Mouse (Mus musculus) G1E (cell line): Measurements from ENCODE around the gene Pcnx. TPM values are rescaled to one million over a fixed set of nuclear protein-coding genes. Genes with fewer than 3 reads are reported as not detected.

Experiments used
- ATAC-seq: 2 replicates; pipeline ENCODE4 v1.8.0; 2016; ENCODE audit warnings: mild to moderate bottlenecking; ENCODE audit not compliant: insufficient number of reproducible peaks, poor library complexity, low FRiP score, severe bottlenecking; ENCODE audit errors: extremely low read depth
- DNase-seq: peaks from one replicate; pipeline ENCODE4 v3.0.0; 2012; ENCODE audit warnings: low spot score
- H3K27me3 ChIP-seq: 2 replicates; pipeline ENCODE4 v1.6.1; 2012; ENCODE audit warnings: mild to moderate bottlenecking, low read length, inconsistent platforms; ENCODE audit not compliant: insufficient read depth
- H3K36me3 ChIP-seq: replicated peaks from 2 replicates; pipeline ENCODE3; 2012; ENCODE audit warnings: mild to moderate bottlenecking, inconsistent platforms
- H3K4me1 ChIP-seq: 2 replicates; pipeline ENCODE4 v1.6.1; 2012; ENCODE audit warnings: low read depth, low read length, inconsistent platforms, mixed read lengths; ENCODE audit not compliant: insufficient read depth
- H3K4me3 ChIP-seq: 2 replicates; pipeline ENCODE4 v1.5.1; 2012; ENCODE audit warnings: low read depth, mild to moderate bottlenecking, inconsistent platforms, low read length, moderate library complexity, mixed read lengths
- H3K9me3 ChIP-seq: replicated peaks from 2 replicates; pipeline ENCODE4 v1.6.1; 2012; ENCODE audit warnings: inconsistent platforms
- CTCF ChIP-seq: IDR thresholded peaks from 2 replicates; pipeline ENCODE4 v1.5.1; 2012; ENCODE audit warnings: low read depth, low read length, inconsistent platforms, mixed read lengths
- GATA1 ChIP-seq: IDR thresholded peaks from 2 replicates; pipeline ENCODE4 v1.6.1; 2012; ENCODE audit warnings: borderline replicate concordance, low read length, inconsistent platforms, mixed read lengths
- GATA2 ChIP-seq: IDR thresholded peaks from 2 replicates; pipeline ENCODE4 v1.6.1; 2012; ENCODE audit warnings: low read depth, low read length, inconsistent platforms, borderline replicate concordance
- POLR2AphosphoS5 ChIP-seq: IDR thresholded peaks from 2 replicates; pipeline ENCODE4 v1.6.1; 2012; ENCODE audit warnings: low read depth, low read length, inconsistent platforms; ENCODE audit not compliant: insufficient replicate concordance
- TAL1 ChIP-seq: conservative IDR thresholded peaks from 2 replicates; pipeline ENCODE4 v1.6.1; 2012; ENCODE audit warnings: low read depth, low read length, inconsistent platforms, mixed read lengths
- polyA plus RNA-seq: library from polyadenylated mRNA; stranded (reverse); fragments of >175 nt; gene quantifications from 2 replicates; pipeline ENCODE4 v1.2.3, GENCODE M21; 2012
- total RNA-seq, 2 experiments: library from RNA; stranded (forward) in 1 of 2; stranded (reverse) in 1 of 2; fragments of 200-1000 nt in 1 of 2; fragments of >200 nt in 1 of 2; fragmentation: Nextera tagmentation in 1 of 2; gene quantifications; 2 replicates each; pipeline ENCODE4 v1.2.3; 2014 to 2017

Pcnx gene
- total and polyA plus RNA-seq, 3 experiments = 0.27 TPM; not detected in 2

- TF ChIP-seq POLR2AphosphoS5 = no peak
- no peak for ATAC-seq
Measured at GRCm38 (mm10) chr12:81849629-81850028, 10.2 kb upstream of the Pcnx start.

GRCm38 (mm10) chr12:81852551-81852950, 7.3 kb upstream of the Pcnx start:
- ATAC-seq (no peak), DNase-seq (no peak)
- Histone ChIP-seq H3K27me3 (no peaks in the 10 kb centered on the region), H3K9me3 (no peaks in the 10 kb centered on the region), H3K4me1 (no peaks in the 10 kb centered on the region), H3K4me3 (no peak overlapping the region), H3K36me3 (no peaks in the 10 kb centered on the region)
- TF ChIP-seq CTCF (no peak), POLR2AphosphoS5 (no peak)

More at GRCm38 (mm10) chr12:81849629-81850028, 10.2 kb upstream of the Pcnx start:
- Histone ChIP-seq H3K36me3 (no peaks in the 10 kb centered on the region), H3K9me3 (no peaks in the 10 kb centered on the region), H3K4me3 (no peak overlapping the region), H3K4me1 (no peaks in the 10 kb centered on the region), H3K27me3 (no peaks in the 10 kb centered on the region)
- no peak for DNase-seq

- Histone ChIP-seq H3K9me3 (no peaks in the 10 kb centered on the region), H3K4me3 (no peak overlapping the region), H3K4me1 (no peaks in the 10 kb centered on the region), H3K27me3 (peaks cover 2% of the 10 kb centered on the region; the same call in 1 of the 2 replicates), H3K36me3 (no peaks in the 10 kb centered on the region)
- TF ChIP-seq TAL1 (no peak), GATA1 (no peak), GATA2 (no peak), POLR2AphosphoS5 (no peak), CTCF (no peak)
- ATAC-seq = no peak
- DNase-seq = no peak
Measured at GRCm38 (mm10) chr12:81852977-81853376, 6.8 kb upstream of the Pcnx start.

GRCm38 (mm10) chr12:81853543-81853942, 6.3 kb upstream of the Pcnx start:
- peaks cover 3% of the 10 kb centered on the region; the same call in 1 of the 2 replicates for H3K27me3 ChIP-seq
- H3K9me3 ChIP-seq = no peaks in the 10 kb centered on the region
- TF ChIP-seq POLR2AphosphoS5 = no peak
- no peak for TF ChIP-seq TAL1
- TF ChIP-seq GATA1 = no peak
- TF ChIP-seq CTCF = no peak
- no peak for TF ChIP-seq GATA2
- no peak for ATAC-seq
- no peaks in the 10 kb centered on the region for H3K4me1 ChIP-seq
- no peak for DNase-seq
- H3K4me3 ChIP-seq = no peak overlapping the region
- no peaks in the 10 kb centered on the region for H3K36me3 ChIP-seq

GRCm38 (mm10) chr12:81855031-81855430, 4.8 kb upstream of the Pcnx start:
- peaks cover 3% of the 10 kb centered on the region; the same call in 1 of the 2 replicates for H3K27me3 ChIP-seq
- no peak for ATAC-seq
- no peak for TF ChIP-seq POLR2AphosphoS5
- TF ChIP-seq CTCF = no peak
- TF ChIP-seq GATA2 = no peak
- no peak for TF ChIP-seq GATA1
- TF ChIP-seq TAL1 = no peak

DNA sequence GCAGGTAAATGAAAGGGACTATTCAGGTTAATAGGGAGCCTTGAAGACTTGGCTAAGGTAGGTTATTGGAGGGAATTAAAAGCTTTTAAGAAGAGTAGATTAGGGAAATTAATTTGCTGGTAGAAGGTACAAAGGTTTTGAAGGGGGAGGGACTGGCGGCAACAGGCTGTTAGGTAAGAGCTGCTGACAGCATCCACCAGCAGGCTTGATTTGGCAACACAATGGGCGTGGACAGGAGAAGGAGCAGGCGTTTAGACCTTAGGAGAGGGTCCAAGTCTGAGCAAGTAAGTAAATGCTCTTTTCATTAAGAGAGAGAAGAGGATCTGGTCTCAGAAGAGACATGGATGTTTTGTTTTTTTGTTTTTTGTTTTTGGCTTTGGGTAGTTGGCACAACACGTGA, 3.1 kb upstream of the Pcnx start:
- ATAC-seq = no peak
- DNase-seq = no peak
- Histone ChIP-seq H3K27me3 (peaks cover 11% of the 10 kb centered on the region; the same call in 1 of the 2 replicates), H3K4me1 (no peaks in the 10 kb centered on the region), H3K36me3 (no peaks in the 10 kb centered on the region), H3K4me3 (no peak overlapping the region), H3K9me3 (peaks cover 13% of the 10 kb centered on the region)
- TF ChIP-seq GATA2 = no peak
- TF ChIP-seq GATA1 = no peak
- TF ChIP-seq CTCF = no peak
- TF ChIP-seq TAL1 = no peak
- TF ChIP-seq POLR2AphosphoS5 = no peak

More at GRCm38 (mm10) chr12:81855031-81855430, 4.8 kb upstream of the Pcnx start:
- DNase-seq = no peak
- Histone ChIP-seq H3K9me3 (peaks cover 3% of the 10 kb centered on the region), H3K4me3 (no peak overlapping the region), H3K36me3 (no peaks in the 10 kb centered on the region), H3K4me1 (no peaks in the 10 kb centered on the region)

- Histone ChIP-seq H3K4me1 (no peaks in the 10 kb centered on the region), H3K27me3 (peaks cover 13% of the 10 kb centered on the region; the same call in 1 of the 2 replicates), H3K36me3 (no peaks in the 10 kb centered on the region), H3K4me3 (no peak overlapping the region), H3K9me3 (peaks cover 13% of the 10 kb centered on the region)
- TF ChIP-seq CTCF (no peak), GATA2 (no peak), GATA1 (no peak), TAL1 (no peak), POLR2AphosphoS5 (no peak)
- no peak for ATAC-seq
- no peak for DNase-seq
Measured at GRCm38 (mm10) chr12:81857251-81857650, 2.6 kb upstream of the Pcnx start.
